12 mouse cellular contexts compared by ENCODE assay signal in the genomic region with DNA sequence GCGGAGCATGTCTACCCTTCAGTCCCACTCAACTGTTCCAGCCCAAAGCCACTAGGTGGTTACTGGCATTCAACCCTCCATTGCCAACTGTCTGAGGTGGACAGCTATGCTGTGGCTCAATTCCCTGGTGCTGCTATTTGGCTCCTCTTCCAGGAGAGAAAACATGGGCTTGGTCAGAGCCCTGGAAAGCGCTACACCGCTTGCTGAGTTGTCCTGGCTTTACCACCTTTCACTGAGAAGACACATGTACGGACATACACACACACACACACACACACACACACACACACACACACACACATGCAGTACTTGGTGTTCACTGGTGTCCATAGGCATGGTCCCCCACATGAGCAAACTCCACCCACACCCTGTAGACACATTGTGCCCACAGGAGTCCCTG.
"Had no signal": no experiment of that assay in that cellular context is flagged by ENCODE, and none has a peak within 500 bp of the region (broad histone marks: within the 10 kb centered on the region; RNA-seq: fewer than 3 reads in every experiment).

No protein-coding gene starts in this region.

- H3K4me2 ChIP-seq: liver, embryonic 12.5 days; lung, embryonic 14.5 days; neural tube, embryonic 15.5 days had no signal

- H3K9ac ChIP-seq: liver, embryonic 12.5 days; lung, embryonic 14.5 days; neural tube, embryonic 15.5 days had no signal

- H3K27ac ChIP-seq: liver, embryonic 12.5 days; neural tube, embryonic 15.5 days had no signal

- ATAC-seq: liver, embryonic 12.5 days had no signal

- H3K27me3 ChIP-seq: liver, embryonic 12.5 days; neural tube, embryonic 15.5 days had no signal

- H3K9me3 ChIP-seq: liver, embryonic 12.5 days; midbrain, embryonic 10.5 days; neural tube, embryonic 15.5 days had no signal

- H3K4me3 ChIP-seq: liver, embryonic 12.5 days; midbrain, embryonic 10.5 days; myocyte; neural tube, embryonic 15.5 days had no signal

- DNase-seq: kidney, postnatal 25 days; layer of hippocampus, postnatal 36 days; lung, embryonic 14.5 days; lung, postnatal 10 days; lung, postnatal 4 days; right cerebral cortex, adult 18-20 months; right cerebral cortex, postnatal 25 days; thymus, adult 18-20 months had no signal
